Mouse (Mus musculus) spleen, adult 12 weeks (tissue): ENCODE measurements around the gene S1pr4.

Source experiments
- DNase-seq: peaks from one replicate; pipeline ENCODE4 v3.0.0; 2022; ENCODE audit warnings: low spot score

S1pr4 gene

DNA sequence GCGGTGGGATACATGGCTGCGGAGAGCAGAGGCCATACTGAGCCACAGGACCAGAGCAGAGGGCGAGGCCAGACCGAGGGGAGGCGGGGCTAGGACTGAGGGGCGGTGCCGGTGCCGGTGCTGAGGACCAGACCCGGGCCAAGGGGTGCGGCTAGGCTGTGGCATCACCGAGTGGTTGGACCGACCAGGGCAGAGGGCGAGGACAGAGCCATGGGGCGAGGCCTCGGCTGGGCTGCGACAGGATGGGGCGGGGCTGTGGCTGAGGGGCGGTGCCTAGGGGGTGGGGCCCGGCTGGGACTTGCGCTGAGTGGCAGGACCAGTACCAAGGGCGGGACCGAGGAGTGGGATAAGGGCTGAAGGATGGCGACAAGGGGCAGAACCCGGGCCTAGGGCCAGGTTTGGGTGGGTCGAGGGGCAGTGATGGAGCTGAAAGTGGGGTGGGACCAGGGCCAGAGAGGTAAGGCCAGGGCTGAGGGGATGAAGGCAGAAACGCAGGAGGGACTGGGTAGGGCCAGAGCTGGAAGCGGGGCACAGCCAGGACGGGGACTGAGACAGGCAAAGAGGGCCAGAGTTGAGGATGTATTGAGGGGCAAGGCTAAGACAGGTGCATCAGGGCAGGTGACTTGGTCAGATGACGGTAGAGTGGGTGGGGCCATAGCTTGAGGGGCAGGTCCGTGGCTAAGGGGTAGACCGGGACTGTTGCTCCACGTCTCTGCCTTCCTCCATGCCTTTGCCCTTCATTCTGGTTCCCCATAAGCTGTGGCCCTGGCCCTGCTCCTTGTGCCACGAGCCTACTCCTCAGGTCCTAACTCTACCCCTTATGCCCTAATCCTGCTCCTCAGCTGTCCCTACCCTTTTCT is 35.3 kb downstream of the S1pr4 start:
- DNase-seq, result no peak

DNA sequence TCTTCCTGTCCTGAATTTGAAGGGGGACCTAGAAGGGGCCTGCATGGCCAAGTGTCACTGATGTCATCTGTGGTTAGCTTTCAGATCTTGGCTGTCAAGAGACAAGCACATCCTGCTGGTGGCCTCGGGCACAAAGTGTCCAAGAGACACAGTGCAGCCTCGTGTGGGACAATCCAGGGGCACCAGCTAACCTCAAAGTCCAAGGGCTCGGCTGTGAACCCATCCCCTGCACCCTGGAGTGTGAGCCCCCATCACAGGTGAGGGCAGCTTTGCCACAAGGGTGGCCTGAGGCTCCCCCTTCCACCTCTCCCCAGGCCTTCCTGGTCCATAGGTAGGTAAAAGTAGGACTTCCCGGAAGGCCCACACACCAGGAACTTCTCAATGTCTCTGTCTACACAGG is 36.4 kb downstream of the S1pr4 start:
- no peak for DNase-seq

DNA sequence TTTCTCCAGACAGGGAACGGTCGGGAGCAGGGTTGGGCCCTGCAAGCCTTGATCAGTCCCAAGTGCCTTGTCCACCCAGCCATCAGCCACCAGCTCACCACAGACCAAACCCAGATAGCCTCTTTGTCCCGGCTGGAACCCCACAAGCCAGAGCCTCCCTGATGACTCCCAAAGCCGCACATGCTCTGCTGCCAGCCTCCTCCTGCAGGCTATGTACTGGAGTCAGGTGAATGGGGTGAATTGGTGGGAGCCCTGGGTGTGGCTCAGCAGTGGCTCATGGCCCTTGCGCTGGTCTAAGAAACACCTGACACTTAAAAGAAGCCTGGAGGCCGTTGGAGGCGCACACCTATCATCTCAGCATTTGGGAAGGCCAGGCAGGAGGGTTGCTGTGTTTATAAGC is 37.0 kb downstream of the S1pr4 start:
- no peak for DNase-seq

DNA sequence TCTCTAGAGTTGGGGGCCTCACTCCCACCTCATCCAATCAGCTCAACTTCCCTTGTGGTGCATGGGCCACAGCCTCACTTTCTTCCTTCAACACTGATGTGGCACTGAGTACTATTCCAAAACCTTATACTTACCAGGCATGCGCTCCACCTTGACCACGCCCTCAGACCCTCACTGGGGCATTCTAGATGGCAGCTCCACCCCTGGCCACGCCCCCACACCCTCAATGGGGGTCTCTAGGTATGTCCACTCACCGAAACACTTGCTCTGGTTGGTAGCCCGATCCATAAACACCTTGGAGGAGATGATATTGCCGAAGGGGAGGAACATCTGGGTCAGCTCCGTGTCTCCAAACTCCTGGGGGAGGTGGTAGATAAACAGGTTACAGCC is 37.5 kb downstream of the S1pr4 start:
- DNase-seq, result no peak

DNA sequence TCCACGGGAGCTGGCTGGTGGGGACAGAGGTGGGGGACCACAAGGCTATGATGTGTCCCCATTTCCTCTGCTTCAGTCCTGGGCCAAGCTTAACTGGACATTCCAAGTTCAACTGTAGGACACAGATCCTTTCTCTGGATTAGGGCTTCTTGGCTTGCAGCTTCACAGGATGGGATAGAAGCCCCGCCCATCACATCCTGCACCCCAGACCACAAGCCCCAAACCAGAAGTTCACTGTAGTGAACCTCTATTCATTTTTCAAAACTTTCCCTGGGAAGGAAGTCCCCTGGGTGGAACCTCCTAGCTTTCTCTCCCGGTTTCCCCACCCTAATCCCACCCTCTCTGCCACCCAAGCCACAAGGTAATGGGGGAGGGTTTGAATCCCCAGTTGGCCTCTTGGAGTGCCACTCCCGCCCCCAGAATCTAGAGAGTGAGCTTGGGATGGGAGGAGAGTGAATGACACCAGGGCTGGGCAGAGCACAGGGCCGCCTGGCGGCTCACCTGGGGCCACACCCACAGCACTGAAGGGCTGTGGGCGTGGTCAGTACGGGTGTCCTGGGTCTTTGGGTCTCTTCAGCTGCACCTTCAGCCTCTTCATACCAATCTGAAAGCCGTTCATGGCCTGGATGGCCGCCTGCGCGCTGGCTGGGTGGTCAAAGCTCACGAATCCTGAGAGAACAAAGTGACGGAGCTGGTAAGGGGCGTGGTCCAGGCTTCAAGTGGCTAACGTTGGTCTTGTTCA is 38.1 kb downstream of the S1pr4 start:
- no peak for DNase-seq

DNA sequence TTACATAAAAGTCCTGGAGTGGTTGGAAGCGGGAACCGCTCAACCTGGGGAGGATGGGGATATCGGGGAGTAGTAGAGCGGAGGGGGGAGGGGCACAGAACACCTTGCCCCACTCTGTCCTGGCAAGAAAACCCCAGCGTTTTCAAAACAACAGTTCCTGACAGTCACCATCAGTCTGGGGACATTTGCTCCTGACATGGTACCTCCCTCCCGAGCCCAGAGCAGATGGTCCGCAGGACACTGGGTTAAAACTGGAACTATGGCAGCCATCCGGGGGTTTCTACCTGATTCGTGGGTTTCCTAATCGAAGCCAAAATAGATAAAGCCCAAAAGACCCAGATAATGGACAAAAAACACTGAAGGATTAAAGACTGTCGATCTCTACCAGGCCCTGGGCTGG is 39.0 kb downstream of the S1pr4 start:
- no peak for DNase-seq

DNA sequence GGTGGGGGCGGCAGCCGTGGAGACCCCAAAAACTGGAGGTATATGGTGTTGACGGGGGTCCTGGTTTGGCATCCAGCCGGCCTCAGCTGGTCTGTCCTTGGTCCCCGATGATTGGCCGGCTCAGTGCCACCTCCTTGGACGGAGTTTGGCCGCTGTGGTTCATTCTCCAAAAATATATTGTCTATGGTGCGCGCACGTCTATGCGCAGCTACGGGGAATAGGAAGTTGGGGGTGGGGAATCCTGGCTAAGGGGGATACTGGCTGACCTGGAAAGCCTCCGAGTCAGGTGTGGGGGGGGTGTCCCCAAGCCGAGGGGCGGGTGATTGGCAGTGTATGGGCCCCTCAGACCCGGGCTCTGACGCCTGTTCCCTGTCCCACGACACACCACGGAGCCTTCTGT is 39.5 kb downstream of the S1pr4 start:
- DNase-seq, result no peak

DNA sequence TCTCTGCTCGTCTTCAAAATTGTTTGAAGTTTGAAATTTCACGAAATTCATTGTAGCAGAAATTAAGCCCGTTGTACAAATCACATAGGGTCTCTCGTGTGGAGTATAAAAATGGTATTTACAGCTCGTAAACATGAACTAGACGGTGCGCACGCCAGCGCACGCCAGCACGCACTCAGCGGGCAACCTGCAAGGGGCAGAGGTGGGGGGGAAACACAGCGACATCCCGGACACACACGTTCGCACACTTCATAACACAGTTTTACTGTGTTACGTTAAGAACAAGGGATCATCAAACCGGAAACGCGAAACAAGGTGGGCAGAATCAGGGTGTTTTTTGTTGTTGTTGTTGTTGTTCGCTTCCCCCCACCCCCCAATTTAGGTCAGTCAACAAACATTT is 40.5 kb downstream of the S1pr4 start:
- DNase-seq, result no peak

DNA sequence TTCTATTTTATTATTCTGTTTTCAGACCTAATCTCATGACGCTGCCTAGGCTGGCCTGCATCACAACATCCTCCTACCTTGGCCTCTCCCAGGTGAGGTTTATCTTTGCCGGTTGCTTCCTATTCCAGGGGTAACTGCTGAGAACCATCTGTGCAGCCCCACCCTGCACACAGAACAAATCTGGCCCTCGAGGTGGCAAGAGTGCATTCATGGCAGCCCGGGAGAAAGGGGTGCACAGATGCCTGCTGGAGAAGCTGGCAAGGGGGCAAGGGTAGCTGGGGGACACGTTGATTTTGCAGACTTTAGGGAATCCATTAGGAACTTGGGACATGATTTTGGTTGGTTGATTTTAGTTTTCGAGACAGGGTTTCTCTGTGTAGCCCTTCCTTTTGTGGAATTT is 41.7 kb downstream of the S1pr4 start:
- no peak for DNase-seq

DNA sequence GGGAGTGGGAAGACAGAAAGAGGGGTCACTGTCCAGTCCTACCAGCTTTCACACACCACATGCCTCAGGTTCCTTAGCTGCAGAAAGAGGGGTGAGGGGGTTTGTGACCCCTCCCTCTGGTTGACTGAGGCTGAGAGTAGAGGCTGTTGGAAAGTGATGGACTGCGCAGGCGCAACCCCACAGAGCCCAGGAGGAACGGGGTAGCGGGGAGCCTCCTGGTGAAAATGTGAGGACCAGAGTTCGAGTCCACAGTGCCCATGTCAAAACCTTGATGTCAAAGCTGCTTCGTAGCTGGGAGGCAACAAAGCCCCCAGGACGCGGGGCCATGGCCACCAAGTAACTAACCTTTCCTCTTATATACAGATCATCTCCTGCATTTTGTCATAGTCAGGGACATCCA is 42.3 kb downstream of the S1pr4 start:
- DNase-seq, result no peak

DNA sequence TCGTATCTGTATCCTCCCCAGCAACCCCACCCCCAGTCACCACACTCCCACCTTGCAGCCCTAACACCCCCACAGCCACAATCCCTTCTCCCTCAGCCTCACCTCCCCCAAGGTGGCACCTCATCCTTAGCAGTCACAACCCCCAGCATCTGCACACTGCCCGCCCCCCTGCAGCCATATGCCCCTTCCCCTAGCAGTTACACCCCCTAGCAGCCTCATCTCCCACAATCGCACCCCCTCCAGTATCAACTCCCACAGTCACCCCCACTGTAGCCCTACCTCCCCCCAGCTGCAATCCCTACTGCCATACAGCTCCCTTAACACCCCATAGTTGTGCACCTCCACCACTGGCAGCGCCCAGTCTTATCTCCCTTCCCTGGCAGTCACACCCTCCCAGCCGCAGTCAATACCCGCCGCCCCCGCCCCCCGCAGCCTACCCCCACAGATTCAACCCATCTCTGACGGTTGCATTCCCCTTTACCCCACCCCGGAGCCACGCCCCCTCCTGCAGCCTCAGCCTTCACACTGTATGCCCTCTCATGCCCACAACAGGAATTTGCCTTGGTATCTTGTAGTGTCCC is 42.9 kb downstream of the S1pr4 start:
- no peak for DNase-seq

DNA sequence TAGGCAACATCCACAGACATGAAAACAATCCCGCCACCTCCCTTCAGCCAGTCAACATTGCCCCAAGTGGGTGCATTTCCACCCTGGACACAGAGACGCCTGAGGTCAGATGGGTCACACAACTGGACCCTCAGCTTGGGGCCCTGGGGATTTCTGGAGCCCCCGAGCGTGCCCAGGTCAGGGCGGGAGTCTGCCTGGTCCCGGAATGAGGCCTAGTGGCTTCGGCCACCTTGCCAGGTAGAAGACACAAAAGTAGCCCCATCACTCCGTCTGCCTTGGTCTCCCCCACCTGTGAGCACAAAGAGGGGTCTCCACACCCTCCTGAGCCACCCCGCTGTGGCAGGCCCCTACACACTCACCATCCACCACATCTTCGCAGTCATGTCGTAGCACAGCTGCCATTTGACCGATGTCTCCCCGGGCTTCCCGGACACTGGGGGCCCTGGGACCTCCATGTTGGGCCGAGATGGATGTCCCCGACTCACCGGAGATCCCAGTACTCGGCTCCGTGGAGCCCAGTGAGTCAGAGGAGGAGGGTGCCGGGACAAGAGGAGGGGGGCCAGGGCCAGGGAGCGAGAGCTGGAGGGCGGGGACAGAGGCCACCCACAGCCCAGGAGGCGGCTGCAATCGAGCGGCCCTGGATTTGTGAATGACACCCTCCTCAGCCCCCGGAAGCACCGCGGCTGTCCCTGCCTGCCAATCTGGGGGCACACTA is 44.6 kb downstream of the S1pr4 start, which contains the start of gene Nfic:
Nfic (minus strand) TSS at position 455 of the 715 bp plus-strand sequence.
- no peak for DNase-seq

DNA sequence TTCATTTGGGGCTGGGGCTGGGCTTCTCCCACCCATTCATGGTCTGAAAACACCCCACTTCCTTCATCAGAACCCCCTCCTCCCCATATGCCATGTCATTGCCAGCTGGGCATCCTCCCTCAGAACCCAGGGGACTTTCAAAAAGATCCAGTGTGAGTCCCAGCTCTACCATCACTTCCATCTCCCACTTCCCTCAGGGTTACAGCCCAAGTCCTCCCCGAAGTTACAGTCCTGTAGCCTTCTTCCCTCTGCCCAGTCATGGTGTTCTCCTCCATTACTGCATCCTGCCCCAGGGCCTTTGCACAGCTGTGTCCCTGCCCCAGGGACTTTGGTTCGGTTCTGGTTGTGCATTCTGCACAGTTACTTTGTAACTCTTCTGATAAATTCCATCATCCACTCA is 45.8 kb downstream of the S1pr4 start:
- DNase-seq, result no peak

DNA sequence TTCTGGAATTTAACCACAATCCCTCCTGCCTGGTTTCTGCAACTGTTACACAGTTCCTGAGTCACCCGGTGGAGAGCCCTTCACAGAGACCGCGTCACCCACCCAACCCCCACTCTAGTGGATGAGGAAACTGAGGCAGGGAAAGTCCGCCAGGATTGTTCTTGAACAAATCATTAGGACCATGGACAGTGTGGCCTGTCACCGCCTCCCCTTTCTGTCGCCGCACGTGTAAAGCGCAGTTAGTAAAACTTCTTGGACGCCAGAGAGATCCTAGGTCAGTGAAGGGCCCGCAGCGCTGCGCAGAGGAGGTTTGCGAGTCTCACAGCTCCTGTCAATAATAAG is 47.0 kb downstream of the S1pr4 start:
- DNase-seq, result no peak

DNA sequence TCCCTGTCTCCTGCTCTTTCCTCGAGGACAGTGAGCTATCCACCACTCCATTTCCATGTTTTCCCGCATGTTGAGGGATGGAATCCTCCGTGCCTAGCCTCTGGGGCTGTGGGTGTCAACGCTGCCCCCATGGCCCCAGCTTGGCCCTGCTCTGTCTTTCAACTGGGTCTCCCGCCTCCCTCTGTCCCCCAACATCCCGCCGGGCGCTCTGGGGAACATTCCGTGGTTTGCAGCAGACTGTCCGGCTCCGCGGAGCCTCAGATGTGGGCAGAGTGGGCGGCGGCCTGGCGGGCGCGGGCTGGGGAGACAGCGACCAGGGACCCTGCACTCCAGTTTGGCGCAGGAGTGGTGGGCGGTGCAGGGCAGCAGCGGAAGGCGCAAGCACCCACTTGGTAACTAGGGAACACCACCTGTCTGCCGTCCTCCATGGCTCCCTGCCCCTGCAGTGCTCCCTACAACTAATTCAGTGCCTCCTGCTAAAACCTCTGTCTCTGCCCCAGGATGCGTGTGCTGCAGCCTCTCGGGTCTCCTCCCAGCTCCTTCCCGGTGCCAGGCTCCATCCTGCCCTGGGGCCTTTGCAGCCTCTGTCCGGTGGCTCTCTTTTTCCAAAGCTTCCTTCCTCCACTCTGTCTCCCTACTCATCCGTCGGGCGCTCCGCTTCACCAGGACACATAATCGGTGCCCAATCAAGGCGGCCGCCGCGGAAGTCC is 47.5 kb downstream of the S1pr4 start:
- DNase-seq, result no peak

DNA sequence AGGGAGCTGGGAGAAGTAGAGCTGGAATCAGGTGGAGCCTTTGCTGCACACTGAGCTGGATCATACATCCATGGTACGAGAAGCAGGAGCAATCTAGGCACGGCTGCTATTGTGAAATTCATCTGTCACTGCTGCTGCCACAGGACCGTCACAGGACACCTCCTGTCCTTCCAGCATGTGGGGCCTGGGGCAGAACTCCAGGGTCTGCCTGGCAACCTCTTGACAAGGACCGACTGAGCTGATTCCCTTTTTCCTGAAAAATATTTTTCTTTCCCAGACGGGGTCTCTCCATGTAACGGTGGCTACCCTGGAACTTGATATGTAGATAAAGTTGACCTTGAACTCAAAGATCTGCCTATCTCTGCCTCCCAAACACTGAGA is 48.6 kb downstream of the S1pr4 start:
- DNase-seq, result no peak

DNA sequence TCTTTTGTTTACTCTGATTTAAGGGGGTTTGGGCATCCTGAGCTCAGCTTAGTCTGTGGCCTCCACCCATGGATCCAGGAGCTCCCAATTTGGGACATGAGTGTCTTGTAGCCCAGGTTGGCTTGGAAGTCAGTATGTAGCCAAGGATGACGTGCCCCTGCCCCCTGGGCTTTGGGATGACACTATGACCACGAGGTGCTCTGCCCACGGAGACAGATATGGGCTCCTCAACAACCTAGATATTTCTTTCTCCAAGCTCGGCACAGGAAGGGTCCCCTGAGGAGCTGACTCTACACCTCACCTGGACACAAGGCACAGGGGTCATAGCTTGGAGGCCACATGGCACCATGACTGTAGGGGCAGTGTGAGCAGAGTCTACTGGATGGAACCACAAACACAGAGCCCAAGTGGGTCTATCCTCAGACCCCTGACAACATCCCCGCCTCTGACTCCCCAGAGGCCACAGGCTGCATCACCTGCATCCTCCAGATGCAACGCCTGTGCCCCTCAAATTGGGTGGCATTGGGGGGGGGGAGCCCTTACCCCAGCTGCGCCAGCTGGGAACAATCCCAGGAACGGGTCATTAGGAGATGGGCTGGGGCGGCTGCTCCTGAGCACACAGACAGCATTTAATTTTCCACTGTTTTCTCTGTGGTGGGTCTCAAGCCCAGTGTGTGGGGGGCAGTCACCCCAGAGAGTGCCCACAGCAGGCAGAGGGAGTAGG is 49.1 kb downstream of the S1pr4 start:
- DNase-seq, result no peak

DNA sequence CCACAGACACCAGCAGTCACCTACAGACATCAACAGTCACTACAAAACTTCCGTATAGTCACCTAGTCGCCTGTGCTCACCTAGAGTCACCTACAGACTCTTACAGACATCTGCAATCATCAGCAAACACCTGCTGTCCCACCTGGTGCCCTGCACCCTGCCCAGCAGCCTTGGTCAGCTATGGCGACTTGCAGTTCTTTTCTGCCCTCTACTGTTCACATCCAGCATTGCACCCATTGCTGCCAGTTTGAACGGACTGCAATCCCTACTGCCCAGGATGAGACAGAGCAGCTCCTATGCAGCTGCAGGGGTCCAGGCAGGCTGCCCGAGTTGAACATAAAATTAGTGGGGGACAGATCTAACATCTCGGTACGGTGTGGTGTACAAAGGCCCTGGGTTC is 49.8 kb downstream of the S1pr4 start:
- DNase-seq, result peak; percentile 76
